Mouse (Mus musculus) lung, postnatal 10 days (tissue): ENCODE measurements around the gene Ankrd44.

ENCODE experiments used
- DNase-seq: peaks from one replicate; pipeline ENCODE4 v3.0.0; 2021

The Ankrd44 gene

DNA sequence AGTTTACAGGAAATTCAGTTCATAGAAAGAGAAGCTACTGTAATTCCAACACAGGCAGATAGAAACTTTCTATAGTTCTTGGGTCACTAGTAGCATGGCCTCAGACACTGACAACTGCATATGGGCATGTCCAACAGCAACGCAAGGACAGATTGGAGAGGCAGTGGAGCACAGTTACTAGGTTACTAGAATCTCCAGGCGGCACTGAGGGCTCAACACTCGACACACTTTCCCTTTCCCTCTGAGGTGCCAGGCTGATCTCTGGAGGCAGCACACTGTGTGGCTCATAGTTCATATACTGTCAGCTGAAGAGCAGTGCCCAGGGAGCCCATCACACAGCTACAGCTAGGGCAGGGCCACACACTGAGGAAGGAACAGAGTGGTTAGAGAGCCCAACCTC is 118.4 kb downstream of the Ankrd44 start:
- no peak for DNase-seq

DNA sequence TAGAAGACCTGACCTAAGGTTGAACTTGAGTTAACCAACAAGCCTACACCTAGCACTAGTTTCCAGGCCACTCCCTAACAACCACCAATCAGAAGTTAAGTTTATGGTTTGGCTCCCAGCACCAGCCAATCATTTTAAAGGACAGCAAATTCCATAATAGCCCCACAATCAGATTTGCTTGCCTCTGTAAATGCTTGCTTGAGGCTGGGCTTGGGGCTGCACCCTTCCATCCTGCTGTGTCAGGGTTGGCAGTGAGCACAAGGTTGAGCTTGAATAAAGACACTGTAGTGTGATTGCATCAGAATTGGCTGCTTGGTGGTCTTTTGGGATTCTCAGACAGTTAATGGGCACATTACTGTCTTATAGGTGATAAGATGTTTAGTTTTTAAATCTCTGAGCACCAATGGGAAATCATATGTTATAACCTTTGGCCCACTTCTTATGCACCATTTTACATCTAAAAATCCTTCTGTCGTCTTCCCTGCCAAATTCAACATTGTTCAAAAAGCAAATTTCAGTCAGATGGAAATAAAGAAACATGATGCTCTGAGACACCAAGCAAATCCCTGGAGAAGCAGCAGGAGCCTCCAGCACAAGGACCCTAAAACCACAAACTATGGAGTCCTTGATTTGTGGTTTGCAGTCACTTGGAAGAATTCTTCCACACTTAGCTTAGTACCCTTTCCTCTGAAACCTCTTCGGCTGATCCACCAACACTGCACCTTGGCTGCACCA is 119.9 kb downstream of the Ankrd44 start:
- no peak for DNase-seq

DNA sequence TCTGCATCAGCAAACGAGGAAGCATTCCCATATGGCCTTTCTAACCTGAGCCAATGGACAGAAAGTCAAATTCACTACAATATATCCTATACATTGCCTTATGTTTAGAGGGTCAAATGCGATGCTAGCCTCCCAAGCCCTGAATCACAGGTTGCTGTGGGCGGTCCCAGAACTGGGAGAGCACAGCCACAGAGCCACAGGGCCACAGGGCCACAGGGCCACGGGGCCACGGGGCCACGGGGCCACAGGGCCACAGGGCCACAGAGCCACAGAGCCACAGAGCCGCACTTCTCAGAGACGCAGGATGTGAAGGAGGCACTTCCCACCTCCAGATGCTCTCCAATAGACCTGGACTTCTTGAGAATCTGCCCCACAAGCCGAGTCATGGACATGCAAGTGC is 121.8 kb downstream of the Ankrd44 start:
- no peak for DNase-seq

DNA sequence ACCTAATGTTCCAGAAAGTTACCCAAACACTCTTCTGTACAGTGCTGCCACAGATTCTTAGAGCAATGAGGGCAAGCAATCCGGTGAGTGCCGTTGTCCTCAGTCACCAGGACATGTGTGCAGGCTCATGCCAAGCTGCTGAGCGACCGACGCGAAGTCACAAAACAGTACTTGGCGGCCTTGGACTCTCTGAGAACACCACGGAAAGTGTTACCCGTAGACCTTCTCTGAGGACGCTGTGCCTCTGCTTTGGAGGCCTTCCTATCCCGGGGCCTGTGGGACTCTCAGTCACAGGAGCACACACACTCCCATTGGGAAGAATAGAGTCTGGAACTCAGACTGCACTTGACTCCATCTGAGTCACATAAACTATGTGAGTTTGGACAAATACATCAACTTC is 123.5 kb downstream of the Ankrd44 start:
- peak; percentile 36 for DNase-seq

DNA sequence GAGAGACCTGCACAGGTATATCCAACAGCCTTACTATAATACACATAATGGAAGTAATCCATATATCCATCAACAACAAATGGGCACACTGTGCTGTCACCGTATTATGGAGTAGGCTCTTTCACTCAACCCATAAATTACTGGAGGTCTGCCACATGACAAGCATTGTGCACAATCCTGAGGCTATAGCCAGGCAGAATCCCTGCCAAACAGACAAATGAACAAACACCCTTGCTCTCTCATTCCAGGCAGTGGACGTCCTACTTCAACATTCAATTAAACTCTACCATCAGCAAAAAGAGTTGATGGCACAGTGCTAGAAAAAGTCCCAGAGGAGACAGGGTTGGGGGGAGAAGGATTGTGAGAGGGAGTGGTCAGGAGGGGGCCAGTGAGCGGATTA is 124.9 kb downstream of the Ankrd44 start:
- no peak for DNase-seq

DNA sequence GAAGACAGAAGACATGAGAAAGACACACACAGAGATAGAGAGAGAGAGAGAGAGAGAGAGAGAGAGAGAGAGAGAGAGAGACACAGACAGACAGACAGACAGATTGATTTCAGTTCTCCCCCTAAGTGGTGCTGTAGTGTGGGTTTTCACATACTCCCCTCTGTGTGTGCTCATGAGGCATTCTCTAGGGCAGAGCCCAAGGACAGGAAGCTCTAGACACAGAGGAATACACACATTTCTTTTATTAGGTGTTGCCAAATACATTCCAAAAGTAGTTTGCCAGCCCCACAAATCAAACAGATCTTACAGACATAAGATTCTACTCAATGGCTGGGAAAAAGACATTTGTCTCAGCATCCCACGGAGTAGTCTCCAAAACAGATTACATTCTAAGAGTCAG is 126.8 kb downstream of the Ankrd44 start:
- no peak for DNase-seq

DNA sequence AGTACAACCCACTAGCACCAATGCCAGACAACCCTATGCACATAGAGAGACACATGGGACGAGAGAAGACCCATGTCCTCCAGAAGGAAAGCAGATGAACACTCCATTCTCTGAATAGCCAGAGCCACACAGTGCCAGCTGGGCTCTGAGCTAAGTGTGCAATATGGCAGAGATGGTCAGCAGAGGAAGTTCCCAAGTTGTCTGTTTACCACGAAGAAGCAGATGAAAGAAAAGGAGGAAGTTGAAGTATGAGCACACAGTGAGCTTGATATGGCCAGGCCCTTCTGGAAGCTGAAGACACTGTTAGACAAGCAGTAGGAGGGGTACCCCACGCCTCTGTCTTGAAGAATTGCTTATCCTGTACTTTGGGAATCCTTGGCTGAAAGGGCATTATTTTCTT is 127.8 kb downstream of the Ankrd44 start:
- no peak for DNase-seq

DNA sequence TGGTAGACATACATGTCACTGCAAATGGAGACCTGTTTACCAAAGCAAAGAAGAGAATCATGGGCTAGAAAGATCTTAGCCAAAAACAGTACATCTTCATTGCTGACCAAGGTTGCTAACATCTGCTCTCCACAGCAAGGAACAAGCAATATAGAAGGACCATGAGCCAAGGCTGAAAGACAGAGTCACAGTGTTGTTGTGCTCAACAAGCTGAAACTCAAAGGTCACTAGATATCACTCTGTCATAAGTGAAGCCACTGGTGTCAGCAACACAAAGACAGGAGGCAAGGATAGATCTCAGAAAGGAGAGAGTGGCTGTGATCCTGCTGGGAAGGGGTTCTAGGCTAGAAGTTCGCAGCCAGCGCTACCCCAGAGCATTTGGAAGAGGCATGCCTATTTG is 131.5 kb downstream of the Ankrd44 start:
- DNase-seq, result no peak

DNA sequence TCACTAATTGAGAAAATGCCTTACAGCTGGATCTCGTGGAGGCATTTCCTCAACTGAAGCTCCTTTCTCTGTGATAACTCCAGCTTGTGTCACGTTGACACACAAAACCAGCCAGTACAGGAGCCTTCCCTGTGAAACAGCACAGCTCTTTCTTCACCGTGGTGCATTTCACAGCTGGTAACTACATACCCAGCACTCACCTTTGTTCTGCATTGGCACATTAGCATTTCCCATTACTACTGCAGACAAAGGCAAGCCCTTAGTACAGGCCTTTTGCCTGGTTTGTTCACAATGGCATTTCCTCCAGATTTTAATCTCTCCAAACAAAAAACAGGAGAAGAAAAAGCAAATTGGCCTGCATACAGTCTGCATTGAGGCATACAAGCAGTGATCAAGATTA is 134.8 kb downstream of the Ankrd44 start:
- no peak for DNase-seq

DNA sequence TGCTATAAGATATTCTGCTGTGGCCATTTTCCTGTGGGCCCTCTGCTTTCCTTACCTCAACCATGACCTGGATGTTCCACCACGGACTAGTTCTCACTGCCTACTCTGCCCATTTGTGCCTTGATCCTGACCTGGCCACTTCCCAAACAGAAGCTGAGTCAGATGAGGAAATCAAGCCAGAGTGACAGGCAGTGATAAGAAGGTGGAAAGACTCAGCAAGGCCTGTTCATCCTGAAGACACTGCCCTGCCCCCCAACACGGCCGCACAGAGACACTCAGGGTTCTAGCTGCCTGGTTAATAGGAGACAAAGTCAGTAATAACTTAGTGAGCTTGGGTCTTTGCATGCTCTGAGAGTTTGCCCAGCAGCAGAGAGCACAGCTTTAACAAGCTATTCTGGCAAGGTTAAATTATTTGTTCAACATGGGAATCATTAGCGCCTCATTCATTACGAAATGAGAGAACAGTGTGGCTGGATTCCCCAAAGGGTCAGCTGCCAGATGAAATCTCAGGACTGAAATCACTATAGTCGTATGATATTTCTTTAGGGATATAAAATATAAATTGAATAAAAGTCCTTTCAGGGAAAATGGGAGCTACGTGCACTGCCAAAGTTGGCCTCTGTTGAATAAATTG is 136.7 kb downstream of the Ankrd44 start:
- DNase-seq, result no peak

DNA sequence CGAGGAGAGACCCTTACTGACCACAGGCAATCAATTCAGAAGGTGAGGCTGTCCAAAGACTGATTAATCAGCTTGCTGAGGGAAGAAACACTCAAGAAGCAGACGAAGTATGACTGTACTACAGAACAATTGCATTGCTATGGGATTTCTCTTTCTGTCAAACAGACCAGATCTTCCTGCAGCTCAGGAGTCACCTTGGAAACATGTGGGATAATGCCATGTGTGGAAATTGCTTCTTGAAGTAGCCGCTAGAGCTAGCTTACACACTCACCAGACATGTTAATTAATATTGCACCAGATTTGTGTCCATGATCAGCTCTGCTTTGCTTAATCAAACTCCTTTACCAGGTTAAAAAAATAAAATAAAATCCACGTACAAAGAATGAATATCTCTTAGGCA is 137.8 kb downstream of the Ankrd44 start:
- DNase-seq, result no peak

DNA sequence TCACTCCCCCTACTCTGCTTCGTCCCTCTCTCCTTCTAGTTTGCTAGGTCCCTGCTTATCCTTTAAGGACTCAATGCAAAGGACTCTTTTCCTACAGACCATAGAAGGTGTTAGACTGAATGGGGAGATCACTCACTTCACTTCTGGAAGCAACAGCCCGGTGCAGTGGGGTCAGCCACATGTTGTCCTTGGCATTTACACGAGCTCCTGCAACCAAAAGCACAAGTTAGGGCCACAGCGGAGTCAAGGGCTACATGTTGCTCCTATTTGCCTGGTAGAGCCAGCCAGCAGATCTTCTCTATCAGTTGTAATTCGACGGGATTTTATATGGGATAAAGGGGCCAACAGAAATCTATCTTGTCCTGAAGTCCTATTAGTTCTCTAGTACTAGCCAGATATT is 148.0 kb downstream of the Ankrd44 start:
- DNase-seq, result no peak

DNA sequence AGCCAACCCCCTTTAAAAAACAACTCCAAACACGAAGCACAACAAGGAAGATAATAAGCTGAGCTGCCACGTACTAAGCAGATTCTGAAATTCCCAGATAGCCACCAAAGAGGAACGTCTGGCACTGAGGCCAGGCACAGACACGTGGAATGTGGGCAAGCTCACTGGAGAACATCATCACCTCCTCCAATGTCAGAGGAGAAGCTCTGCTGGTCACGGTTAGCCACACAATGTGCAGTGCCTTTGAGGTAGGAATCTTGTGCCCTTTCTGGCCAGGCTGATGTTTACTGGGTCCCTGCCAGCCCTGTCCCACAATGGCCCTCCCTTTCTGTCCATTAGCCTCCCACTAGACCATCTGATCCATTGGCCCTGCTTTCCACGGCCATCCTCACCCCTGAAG is 149.1 kb downstream of the Ankrd44 start:
- DNase-seq, result no peak

DNA sequence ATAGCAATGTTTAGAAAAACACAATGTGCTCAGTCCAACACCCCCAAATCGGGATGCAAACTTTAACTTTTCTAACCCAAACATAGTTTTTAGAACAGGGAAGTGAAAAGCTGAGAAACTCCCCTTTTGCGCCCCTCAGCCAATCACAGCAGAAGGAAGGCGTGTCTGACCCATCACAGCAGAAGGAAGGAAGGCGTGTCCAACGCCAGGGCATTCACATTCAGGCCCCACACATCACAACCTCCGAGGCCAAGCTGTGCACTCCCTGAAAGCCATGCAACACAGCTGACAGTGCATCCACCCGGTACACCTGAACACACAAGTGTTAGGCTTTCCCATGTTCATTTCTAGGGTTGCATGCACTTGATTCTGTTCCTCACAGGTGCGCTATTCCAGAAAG is 150.1 kb downstream of the Ankrd44 start:
- no peak for DNase-seq

DNA sequence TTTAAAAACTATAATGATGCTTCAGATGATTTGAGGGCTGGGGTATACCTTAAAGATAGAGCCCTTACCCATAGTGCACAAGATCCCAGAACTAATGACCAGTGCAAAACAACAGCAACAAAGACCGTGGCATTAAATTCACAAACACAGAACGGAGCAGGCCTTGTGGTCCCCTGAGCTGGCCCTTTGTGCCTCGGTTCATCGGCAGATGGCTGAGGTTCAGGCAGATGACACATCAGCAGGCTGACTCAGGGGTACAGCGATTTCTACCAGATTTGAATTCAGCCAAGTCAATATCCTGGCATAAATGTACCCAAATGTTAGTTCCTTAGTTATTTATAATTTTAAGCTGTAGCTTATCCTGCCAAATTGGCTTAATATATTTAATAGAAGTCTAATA is 153.3 kb downstream of the Ankrd44 start:
- no peak for DNase-seq

DNA sequence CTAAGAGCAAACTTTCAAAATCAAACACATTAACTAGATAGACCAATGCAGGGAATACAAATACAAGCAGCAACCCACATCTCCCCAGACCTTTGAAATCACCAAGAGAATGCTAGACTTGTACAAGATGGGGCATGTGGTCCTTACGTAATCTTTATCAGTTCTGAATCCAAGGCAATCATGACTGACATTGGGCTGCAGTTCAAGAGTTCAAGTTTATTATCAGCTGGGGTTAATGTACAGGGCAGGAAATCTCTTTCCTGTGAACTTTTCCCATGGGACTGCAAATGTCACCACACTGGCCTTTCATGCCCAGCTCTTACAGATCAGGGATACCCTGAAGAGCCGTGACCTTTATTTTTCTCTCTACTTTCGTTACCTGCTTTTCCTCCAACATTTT is 154.7 kb downstream of the Ankrd44 start:
- DNase-seq, result no peak

DNA sequence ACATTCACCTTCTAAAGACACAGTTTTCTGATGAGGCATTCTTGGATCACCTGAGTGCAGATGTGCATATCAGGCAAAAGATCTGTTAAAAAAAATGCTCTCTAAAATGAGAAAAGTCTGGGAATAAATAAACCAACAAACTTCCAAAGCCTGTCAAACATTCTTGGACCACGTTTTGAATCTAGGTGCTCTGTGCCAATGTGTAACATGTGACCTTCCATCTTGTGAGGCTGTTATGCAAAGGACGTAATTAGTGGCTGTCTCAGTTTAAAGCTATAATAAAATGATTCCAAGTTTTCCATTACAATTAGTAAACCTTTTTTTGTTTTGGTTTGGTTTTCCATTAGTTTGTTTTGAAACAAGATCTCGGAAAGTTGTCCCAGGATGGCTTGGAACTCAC is 159.0 kb downstream of the Ankrd44 start:
- no peak for DNase-seq

DNA sequence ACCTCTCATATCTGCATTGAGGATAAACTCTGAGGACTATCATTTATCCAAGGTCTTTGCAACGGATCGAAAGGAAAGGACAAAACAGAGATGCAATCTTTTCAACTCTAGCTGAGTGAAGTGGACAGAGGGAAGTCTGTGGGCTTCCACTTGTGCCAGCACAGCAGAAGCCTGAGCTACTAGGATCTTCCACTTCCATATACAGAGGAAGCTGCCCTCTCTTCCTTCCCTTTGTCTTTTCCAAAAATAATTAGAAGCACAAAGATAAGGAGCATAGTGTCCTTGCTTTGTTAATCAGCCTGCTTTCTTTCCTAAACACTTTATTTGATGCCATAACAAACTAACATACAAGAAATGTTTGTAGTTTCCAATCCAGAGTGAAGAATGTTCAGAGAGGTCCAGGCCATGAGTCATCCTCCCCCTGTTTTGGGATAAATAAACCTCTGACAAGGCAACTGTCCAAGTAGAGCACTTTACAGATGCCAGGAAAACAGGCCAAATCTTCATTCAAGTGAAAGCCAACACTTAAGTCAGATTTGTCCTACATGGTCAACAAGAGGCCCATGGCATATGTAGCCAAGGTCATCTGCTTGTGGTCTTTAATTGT is 160.5 kb downstream of the Ankrd44 start:
- peak; percentile 83 for DNase-seq

DNA sequence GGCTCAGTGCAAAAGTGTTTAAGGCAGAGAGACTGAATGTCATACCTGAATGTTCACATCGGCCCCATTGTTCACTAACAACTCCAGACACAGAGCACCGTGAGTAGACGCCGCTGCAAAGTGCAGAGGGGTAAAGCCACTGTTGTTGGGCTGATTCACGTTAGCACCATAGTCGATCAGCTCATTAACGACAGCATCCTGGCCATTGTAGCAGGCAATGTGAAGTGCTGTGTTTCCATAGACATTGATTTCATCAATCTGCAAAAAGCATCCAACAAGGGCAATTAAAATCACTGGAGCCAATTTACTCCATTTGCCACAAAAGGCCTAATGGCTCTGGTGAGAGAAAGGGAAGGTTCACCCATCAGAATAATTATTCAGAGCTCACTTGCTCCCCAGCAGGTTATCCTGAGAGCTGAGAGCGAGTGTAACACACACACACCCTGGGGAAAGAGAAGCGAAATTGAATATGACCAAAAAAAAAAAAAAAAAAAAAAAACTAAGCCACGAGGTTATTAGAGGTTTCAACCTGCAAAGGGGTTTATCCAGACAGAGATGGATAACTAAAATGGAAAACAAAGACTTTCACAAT is 163.9 kb downstream of the Ankrd44 start:
- DNase-seq, result no peak

DNA sequence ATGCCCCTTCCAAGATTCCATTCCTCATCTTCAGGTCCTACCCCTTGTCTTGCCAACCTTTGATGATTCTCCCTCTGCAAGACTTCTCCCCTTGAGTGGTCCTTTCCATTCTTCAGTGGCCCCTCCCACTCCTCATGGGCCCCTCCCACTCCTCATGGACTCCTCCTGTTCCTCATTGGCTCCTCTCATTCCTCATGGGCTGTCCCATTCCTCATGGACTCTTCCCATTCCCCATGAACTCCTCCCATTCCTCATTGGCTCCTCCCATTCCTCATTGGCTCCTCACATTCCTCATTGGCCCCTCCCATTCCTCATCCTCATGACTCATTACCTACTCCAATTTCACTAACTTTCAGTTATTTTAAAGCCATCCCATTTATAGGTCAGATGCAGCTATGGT is 166.3 kb downstream of the Ankrd44 start:
- no peak for DNase-seq

DNA sequence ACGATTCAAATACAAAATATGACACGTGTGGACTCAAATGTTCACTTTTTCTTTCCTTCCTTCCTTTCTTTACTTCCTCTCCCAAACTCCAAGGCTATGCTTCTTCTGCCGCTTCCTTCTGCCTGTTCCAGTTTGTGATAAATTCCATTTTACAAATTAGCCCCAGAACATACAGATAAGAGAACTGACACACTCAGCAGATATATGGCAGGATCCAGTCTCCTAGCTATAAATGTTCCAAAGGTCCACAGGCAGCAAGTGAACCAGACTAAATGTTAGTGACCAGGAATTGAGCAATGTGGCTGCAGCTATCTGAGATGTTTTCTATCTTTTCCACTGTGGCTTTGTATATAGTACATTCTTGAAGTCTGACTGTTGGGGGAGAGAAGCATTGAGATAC is 168.9 kb downstream of the Ankrd44 start:
- no peak for DNase-seq

DNA sequence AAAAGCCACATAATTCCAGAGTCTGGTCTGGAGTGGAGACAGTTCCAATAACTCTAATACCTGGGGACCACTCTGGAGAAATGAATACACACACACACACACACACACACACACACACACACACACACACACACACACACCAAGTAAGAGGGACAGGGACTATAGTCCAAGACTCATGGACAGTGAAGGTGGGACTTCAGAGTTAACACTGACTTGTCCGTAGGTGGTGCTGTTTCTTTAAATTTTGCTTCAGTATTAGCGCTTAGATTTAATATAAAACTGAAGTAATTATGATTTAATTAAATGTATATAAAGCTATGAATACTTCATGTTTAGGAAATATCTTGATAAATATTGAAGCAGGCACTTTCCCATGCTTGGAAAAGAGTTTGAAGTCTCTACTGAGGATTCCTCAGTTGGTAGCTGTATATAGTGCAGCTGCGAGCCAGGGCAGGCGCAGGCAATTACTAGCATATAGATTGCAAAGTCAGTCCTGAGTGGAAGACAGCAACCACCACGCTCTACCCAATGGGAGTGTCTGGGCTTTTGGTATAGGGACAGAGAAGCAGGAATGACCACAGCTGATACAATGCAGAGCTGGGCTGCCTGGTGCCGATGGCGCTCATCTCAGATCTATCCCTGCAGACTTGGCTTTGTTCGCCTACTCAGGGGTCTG is 170.4 kb downstream of the Ankrd44 start:
- no peak for DNase-seq

DNA sequence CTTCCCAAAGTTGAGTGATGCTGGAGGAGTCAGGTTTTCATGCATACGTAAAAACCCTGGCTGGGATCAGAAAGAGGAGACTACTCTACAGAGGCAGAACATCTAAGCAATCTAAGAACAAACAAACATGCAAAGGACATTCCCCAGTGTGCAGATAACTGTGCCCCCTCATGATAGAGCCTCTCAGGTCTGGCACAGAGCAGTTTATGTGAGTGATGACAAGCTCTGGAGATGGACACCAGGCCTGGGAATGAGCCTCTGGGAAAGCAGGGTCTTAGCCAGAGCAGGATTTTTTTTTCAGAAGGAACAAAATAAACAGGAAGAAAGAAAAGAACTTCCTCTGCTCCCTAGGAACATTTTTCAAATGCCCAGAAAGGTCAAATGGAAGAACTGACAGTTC is 176.2 kb downstream of the Ankrd44 start:
- peak; percentile 42 for DNase-seq

DNA sequence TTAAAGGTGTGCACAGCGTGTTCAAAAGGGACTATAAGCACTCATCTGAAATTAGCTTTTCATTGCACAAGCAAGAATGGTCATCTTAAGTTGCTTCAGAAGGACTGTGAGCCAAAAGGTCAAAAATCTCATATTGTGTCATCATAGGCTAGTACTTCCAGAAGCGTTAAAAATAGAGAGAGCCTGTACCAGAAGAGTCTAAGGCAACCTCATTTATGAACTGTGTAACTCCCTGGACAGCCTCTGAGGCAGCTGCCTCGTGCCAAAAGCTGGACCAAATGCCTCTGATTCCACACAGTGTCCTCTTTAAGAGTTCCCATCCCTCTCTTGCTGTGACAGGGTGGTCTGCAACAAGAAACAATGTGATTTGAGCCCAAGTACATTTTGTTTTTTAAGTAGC is 176.7 kb downstream of the Ankrd44 start:
- peak; percentile 58 for DNase-seq
